Mouse (Mus musculus) thymus, postnatal 36 days (tissue): ENCODE measurements around the gene Gm3460.
"Not testable (repeated sequence)": the region's sequence is repeated elsewhere in the genome, so short reads cannot be mapped to it uniquely, and the experiment has no call there.

Experiments
- DNase-seq, 2 experiments: peaks; one replicate each; pipeline ENCODE4 v3.0.0; 2022; ENCODE audit warnings: mixed read lengths in 2 of 2

The Gm3460 gene

GRCm38 (mm10) chr14:6622318-6622717 is at the start of gene Gm3460:
TSS of gene Gm3460 (minus strand) at chr14:6622418.
- not testable (repeated sequence) for DNase-seq

- peak in 1 of 2 experiments; percentile 0 for DNase-seq
Measured at GRCm38 (mm10) chr14:6606436-6606835, 15.8 kb downstream of the Gm3460 start.

GRCm38 (mm10) chr14:6605004-6605403 is 17.2 kb downstream of the Gm3460 start:
- peak; percentile 43 to 62 for DNase-seq

- DNase-seq = peak; percentile 1 to 3
Measured at GRCm38 (mm10) chr14:6604551-6604950, 17.7 kb downstream of the Gm3460 start.

GRCm38 (mm10) chr14:6590513-6590912 is 31.7 kb downstream of the Gm3460 start, which contains the start of gene Gm3629:
TSS of gene Gm3629 (minus strand) at chr14:6590613.
- not testable (repeated sequence) for DNase-seq
